Mouse (Mus musculus) kidney, postnatal 0 days (tissue): ENCODE results near the gene Smc3. TPM values are rescaled to one million over a fixed set of nuclear protein-coding genes. Genes with fewer than 3 reads are reported as not detected.
A peak's percentile ranks its signal among the peaks of the same experiment; 100 is the strongest.

Experiments used
- ATAC-seq: fragments of 200-750 bp; cut with Nextera tagmentation; replicated peaks from 2 replicates; pipeline ENCODE4 v1.8.0; 2017; ENCODE audit warnings: low read depth, moderate number of reproducible peaks, moderate TSS enrichment, moderate library complexity; ENCODE audit not compliant: low FRiP score
- DNase-seq: peaks from one replicate; pipeline ENCODE4 v3.0.0-alpha.2; 2016; ENCODE audit warnings: low spot score
- H3K27ac ChIP-seq: fragments of 300-500 bp; sonication (generic); 2 replicates; pipeline ENCODE4 v1.5.1; 2014; ENCODE audit warnings: mild to moderate bottlenecking
- H3K27me3 ChIP-seq: fragments of 300-500 bp; sonication (generic); 2 replicates; pipeline ENCODE4 v1.6.1; 2014; ENCODE audit warnings: low read length, mixed read lengths; ENCODE audit not compliant: insufficient read depth
- H3K36me3 ChIP-seq: fragments of 300-500 bp; sonication (generic); 2 replicates; pipeline ENCODE4 v1.6.1; 2014; ENCODE audit warnings: low read length, mixed read lengths; ENCODE audit not compliant: insufficient read depth
- H3K4me1 ChIP-seq: fragments of 300-500 bp; sonication (generic); replicated peaks from 2 replicates; pipeline ENCODE4 v1.6.1; 2014; ENCODE audit warnings: antibody characterized with exemption, low read length, mixed read lengths; ENCODE audit not compliant: insufficient read depth
- H3K4me2 ChIP-seq: fragments of 300-500 bp; sonication (generic); 2 replicates; pipeline ENCODE4 v1.6.1; 2014; ENCODE audit warnings: mild to moderate bottlenecking, low read length, moderate library complexity, mixed read lengths
- H3K4me3 ChIP-seq: fragments of 300-500 bp; sonication (generic); replicated peaks from 2 replicates; pipeline ENCODE4 v1.5.1; 2014; ENCODE audit warnings: low read depth, low read length
- H3K9ac ChIP-seq: fragments of 300-500 bp; sonication (generic); 2 replicates; pipeline ENCODE4 v1.6.1; 2014; ENCODE audit warnings: low read depth, low read length
- H3K9me3 ChIP-seq: fragments of 300-500 bp; sonication (generic); replicated peaks from 2 replicates; pipeline ENCODE4 v1.6.1; 2016; ENCODE audit warnings: low read length, inconsistent platforms, mixed read lengths
- CTCF ChIP-seq: IDR thresholded peaks from 2 replicates; pipeline ENCODE4 v1.5.1; 2016; ENCODE audit warnings: antibody characterized with exemption, low read depth, mild to moderate bottlenecking, moderate library complexity
- WGBS: fragments of 180-500 bp; shearing (Covaris S2); extraction: QIAGEN DNeasy Blood & Tissue Kit; methylation state at CpG from one replicate; pipeline ENCODE4 v1.1.7; 2014; 5-methylcytosine and 5-hydroxymethylcytosine counted together
- polyA plus RNA-seq: library from polyadenylated mRNA; unstranded; fragments of >200 nt; fragmentation: Nextera tagmentation; extraction: Ambion mirVana; gene quantifications from 2 replicates; pipeline ENCODE4 v1.2.1, GENCODE M21; 2015

The Smc3 gene
- polyA plus RNA-seq, 1 experiment from 2014 or later: 49.8 TPM

DNA sequence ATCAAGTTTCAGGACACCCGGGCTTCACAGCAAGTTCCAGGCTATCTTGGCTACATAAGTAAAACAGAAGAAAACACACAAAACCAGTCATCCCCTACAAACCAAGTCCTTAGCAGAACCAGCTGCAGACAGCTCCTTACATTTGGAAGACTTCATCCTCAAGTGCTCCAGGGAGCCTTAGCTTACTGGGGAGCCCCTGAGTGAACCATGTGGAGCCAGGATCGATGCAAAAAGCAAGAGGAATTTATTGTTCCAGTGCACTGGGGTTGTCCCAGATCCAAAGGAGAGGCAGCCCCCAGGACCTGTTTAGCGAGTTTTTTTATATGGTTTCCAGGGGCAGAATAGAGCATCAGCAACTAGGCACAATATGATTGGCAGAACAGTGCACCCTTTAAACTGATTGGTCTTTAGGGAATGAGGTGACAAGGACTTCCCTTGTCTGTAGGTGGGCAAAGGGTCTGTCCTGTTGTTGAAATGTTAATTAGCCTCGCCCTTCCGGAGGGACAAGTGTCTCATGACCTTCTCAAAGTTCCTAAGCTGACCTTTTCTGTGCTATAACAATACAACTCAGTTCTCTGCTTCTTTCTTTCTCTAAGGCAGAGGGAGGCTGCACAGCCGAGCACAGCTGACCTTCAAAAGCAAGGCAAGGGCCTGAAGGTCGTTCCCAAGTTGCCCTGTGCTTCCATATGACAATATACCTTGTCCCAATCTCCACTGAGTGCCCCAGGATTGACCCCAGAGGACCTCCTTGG, 3.3 kb upstream of the Smc3 start:
- Histone ChIP-seq H3K9ac (no peak overlapping the region), H3K27me3 (no peaks in the 10 kb centered on the region), H3K4me2 (no peak overlapping the region), H3K9me3 (no peaks in the 10 kb centered on the region), H3K27ac (no peak overlapping the region), H3K4me1 (peaks cover 3% of the 10 kb centered on the region; the same call in 1 of the 2 replicates), H3K4me3 (no peak overlapping the region), H3K36me3 (no peaks in the 10 kb centered on the region)
- no peak for TF ChIP-seq CTCF
- no peak for DNase-seq
- ATAC-seq: no peak
- 65% methylated on average over 7 of the region's 7 CpGs for WGBS

DNA sequence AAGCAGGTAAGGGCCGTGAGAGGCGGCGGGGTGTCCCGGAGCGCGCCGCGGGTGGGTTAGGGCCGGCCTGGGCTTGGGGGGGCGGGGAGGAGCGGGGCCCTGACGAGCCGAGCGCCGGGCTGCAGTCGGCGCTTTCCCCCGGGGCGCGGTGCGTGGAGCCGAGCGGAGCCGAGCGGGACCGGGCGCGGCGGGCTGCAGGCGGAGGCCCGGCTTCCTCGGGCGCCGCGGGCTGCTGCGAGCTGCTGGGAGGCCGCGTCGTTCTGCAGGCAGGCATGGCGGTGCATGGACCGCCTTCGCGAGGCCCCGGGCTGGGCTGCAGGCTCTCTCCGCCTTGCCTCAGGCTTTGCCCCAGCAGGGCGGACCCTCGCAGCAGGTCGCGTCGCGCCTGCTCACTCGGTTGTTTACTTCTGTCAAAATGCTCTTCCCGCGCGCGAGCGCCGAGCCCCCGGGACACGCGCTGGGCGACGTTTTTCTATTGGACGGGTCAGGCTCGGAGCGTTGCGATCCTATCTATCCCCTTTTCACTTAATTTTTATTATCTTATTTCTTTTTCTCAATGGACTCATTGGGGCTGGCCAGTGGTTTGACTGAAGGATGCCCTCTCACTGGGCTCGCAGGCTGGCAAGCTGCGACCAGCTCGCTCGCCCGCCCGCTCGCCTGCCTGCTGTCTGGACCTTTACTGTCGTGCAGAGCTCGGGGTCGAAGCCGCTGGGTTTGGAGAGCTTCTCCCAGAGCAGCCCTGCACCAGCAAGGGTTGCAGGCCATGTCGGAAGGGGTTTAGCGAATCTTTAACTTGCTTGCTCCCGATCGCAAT, 558 bp downstream of the Smc3 start:
- Histone ChIP-seq H3K9me3 (no peaks in the 10 kb centered on the region), H3K9ac (peak overlapping the region; percentile 95), H3K27ac (peak overlapping the region; percentile 93), H3K4me1 (peaks cover 10% of the 10 kb centered on the region), H3K27me3 (no peaks in the 10 kb centered on the region), H3K4me3 (peak overlapping the region; percentile 90), H3K36me3 (0 out of 2 replicates have a peak, but pooled peaks cover 5% of the 10 kb centered on the region), H3K4me2 (peak overlapping the region; percentile 90)
- no peak for TF ChIP-seq CTCF
- under 1% methylated on average over 51 of the region's 82 CpGs for WGBS
- peak; percentile 62 for DNase-seq
- peak; percentile 71 for ATAC-seq

DNA sequence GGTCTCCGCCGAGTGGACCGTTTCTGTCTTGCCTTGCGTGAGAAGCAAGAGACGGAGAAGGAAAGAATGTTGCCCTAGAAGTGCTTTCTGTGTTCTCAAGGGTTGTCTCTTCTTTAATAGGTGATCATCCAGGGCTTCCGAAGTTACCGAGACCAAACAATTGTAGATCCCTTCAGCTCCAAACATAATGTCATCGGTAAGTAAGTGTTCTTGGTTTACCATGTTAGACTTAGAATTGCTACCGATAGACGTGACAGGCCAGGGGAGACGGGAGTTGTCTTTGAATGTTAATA, 1.1 kb downstream of the Smc3 start:
- Histone ChIP-seq H3K36me3 (0 out of 2 replicates have a peak, but pooled peaks cover 5% of the 10 kb centered on the region), H3K4me1 (peaks cover 10% of the 10 kb centered on the region), H3K27ac (peak overlapping the region; percentile 93), H3K9ac (peak overlapping the region; percentile 95), H3K4me2 (peak overlapping the region; percentile 90), H3K9me3 (no peaks in the 10 kb centered on the region), H3K27me3 (no peaks in the 10 kb centered on the region), H3K4me3 (peak overlapping the region; percentile 90)
- DNase-seq: no peak
- 5% methylated on average over 11 of the region's 11 CpGs for WGBS
- no peak for ATAC-seq
- TF ChIP-seq CTCF: no peak

DNA sequence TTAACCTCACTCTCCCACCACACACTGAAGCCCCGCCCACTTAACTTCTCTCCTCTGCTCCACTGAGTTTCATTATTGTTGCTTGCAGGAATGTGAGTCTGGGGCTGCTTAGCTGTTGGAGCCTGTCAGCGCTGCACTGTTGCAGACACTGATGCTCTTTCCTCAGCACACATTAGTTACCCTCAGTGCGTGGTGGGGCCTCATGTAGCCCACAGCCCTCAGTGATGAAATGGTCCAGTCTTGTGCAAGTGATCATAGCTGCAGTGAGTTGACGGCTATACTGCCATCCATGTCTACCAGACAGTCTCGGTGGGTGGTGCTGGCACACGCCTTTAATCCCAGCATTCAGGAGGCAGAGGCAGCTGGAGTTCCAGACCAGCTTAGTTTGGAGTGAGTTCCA, 8.7 kb downstream of the Smc3 start:
- ATAC-seq (0 out of 2 replicates have a peak, but pooled peaks have one; percentile 49), DNase-seq (peak; percentile 56)
- H3K4me1 ChIP-seq: 0 out of 2 replicates have a peak, but pooled peaks cover 4% of the 10 kb centered on the region
- H3K27ac ChIP-seq: no peak overlapping the region
- no peak for TF ChIP-seq CTCF
- 63% methylated on average over 6 of the region's 6 CpGs for WGBS
- no peak overlapping the region for H3K9ac ChIP-seq
- no peak overlapping the region for H3K4me2 ChIP-seq
- H3K9me3 ChIP-seq: no peaks in the 10 kb centered on the region
- H3K4me3 ChIP-seq: no peak overlapping the region
- no peaks in the 10 kb centered on the region for H3K27me3 ChIP-seq
- H3K36me3 ChIP-seq: peaks cover 3% of the 10 kb centered on the region; the same call in 1 of the 2 replicates

DNA sequence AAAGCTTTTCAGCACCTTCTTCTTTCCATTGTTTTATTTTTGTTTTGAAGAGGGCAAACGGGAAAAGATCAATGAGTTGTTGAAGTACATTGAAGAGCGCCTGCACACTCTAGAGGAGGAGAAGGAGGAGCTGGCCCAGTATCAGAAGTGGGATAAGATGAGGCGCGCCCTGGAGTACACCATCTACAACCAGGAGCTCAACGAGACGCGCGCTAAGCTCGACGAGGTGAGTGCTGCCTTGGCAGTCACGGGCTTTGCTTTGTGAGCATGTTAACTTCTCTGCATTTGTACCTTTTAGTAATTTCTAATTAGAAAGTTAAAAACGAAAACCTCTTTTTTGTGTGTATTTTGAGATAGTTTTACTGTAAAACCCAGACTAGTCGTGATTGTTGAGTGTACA, 21.5 kb downstream of the Smc3 start:
- DNase-seq (no peak), ATAC-seq (no peak)
- no peaks in the 10 kb centered on the region for H3K4me1 ChIP-seq
- no peak overlapping the region for H3K4me3 ChIP-seq
- no peak overlapping the region for H3K27ac ChIP-seq
- no peaks in the 10 kb centered on the region for H3K9me3 ChIP-seq
- H3K36me3 ChIP-seq: peaks cover 49% of the 10 kb centered on the region
- H3K27me3 ChIP-seq: no peaks in the 10 kb centered on the region
- no peak for TF ChIP-seq CTCF
- WGBS: 91% methylated on average over 13 of the region's 13 CpGs
- no peak overlapping the region for H3K4me2 ChIP-seq
- H3K9ac ChIP-seq: no peak overlapping the region

DNA sequence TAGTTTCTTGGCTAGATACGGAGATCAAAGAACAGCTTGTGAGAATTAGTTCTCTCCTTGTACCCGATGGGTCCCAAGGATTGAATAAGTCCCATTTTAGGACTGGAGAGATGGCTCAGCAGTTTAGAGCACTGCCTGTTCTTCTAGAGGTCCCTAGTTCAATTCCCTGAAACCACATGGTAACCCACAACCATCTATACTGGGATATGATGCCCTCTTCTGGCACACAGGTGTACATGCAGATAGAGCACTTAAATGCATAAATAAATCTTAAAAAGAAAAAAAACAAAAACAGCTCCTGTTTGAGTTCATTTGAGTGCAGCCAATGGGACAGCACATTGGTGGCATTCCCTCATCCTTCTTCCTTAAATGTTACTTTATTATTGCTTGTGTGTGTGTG, 37.8 kb downstream of the Smc3 start:
- Histone ChIP-seq H3K4me2 (no peak overlapping the region), H3K9ac (no peak overlapping the region), H3K36me3 (peaks cover 41% of the 10 kb centered on the region), H3K27ac (no peak overlapping the region), H3K9me3 (no peaks in the 10 kb centered on the region), H3K27me3 (no peaks in the 10 kb centered on the region), H3K4me1 (no peaks in the 10 kb centered on the region), H3K4me3 (no peak overlapping the region)
- peak; percentile 62 for TF ChIP-seq CTCF
- DNase-seq (peak; percentile 42), ATAC-seq (no peak)
- WGBS: 93% methylated on average over 2 of the region's 2 CpGs
